Mouse (Mus musculus) cerebellum, postnatal 14 days (tissue): ENCODE measurements around the gene Olfr481.

Experiments used
- DNase-seq, 2 experiments: peaks; one replicate each; pipeline ENCODE4 v3.0.0; 2021; ENCODE audit warnings: mixed read lengths in 2 of 2

Gene Olfr481

DNA sequence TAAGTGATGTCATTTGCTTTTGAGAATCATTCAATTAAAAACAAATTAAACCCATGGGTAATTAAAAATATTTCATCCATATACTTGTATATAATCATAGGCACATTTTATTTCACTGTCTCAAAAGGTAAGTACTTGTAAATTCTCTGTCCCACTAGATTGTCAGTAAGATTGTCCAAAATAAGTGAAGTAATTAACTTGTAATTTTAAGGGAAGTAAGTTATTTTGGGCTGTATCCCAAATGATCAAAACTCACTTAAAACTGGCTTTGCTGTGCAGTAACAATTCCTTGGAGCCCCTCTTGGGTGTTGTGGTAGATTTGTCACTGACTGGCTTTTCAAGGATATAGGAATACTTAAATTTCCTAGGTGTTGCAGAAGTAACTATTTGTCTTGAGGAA, at the start of gene Olfr481:
Gene Olfr481 (plus strand): TSS at position 301 of the 400 bp plus-strand sequence.
- no peak for DNase-seq

DNA sequence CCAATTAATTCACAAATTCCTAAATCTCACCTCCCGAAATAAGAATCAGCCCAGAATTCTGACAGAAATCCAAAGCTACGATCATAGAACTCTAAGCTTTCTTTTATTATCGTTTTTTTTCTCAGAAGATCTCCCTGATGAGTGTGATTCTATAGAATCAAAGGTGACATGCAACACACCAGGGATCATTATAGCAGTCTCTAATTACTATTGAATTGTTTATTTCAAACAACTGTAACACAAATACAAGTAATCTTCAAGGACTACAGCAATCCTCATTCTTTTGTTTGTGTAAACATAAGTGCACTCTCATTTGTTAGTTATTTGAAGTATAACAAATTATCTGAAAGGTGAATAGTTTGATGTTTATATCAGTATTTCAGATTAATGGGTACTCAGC, 45.8 kb upstream of the Olfr481 start, which contains the start of gene Olfr478:
Gene Olfr478 (minus strand): TSS at position 101 of the 400 bp plus-strand sequence.
- no peak for DNase-seq

DNA sequence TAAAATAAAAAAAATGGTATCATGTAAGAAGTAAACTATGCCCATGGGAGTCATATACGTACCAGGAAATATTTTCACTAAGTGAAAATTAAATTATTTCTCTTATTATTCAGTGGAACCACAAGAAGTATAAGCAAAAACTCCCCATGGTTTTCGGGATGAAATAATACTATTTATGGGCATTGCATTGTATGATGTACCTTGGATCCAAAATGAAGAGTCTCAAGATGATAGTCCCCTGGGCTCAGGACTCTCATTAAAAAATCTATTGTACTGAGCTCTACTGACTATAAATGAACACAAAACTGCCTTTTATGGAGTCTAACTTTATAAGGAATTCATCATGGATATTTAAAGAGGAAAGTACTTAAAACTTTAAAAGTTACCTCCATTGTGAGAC, 29.3 kb upstream of the Olfr481 start, which contains the start of gene Olfr479:
Gene Olfr479 (plus strand): TSS at position 301 of the 400 bp plus-strand sequence.
- DNase-seq, result no peak

DNA sequence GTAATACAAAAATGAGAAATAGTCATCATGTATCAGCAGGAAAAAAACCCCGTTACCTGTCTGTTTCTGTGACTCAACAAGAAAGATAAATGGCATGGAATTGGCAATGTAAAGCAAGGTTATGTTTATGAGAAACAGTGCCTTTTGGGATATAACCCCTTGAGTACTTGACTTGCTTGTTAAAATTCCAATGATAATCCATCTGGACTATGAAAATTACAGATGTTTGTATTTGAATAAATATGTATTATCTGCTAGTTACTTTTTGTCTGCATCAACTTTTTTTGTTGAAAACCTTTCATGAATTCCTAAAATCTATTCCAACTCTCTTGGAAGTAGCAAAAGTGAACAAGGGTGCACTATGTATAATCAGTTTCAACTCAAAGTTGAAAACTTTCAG, 12.4 kb upstream of the Olfr481 start, which contains the start of gene Olfr480:
Gene Olfr480 (minus strand): TSS at position 101 of the 400 bp plus-strand sequence.
- no peak for DNase-seq

DNA sequence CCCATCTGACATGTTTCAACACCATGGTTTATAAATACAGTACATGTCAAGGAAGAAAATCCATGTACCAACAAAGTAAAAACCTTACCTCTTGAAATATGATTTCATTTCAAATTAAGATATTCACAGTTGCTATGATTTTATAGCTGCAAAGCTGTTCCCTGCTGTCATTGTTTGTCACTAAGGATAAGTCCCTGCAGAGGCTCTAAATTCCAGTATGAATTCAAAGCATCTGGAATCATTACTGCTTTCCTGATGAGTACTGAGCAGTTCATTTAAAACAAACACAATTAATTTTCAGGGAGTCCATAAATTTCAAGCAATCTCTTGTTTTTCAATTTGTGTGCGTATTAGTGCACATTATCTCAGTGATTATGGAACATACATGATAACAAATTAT, 17.8 kb downstream of the Olfr481 start, which contains the start of gene Olfr482:
Gene Olfr482 (minus strand): TSS at position 101 of the 400 bp plus-strand sequence.
- no peak for DNase-seq

DNA sequence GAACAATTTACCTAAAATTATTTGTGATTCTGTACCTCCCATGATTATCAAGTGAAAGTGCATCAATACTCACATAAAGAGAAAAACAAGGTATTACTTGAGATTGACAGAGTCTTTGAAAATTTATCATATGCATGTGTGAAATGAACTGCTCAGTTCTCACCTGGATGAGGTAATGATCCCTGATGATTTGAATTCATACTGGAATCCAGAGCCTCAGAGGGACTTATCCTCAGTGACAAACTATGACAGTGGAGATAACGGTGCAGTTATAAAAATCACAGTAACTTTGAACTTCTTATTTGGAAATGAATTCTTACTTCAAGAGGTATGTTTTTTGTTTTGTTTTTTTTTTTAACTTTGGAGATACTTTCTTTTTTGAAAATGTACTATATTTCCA, 20.9 kb downstream of the Olfr481 start, which contains the start of gene Olfr483:
Gene Olfr483 (plus strand): TSS at position 301 of the 400 bp plus-strand sequence.
- DNase-seq, result no peak

DNA sequence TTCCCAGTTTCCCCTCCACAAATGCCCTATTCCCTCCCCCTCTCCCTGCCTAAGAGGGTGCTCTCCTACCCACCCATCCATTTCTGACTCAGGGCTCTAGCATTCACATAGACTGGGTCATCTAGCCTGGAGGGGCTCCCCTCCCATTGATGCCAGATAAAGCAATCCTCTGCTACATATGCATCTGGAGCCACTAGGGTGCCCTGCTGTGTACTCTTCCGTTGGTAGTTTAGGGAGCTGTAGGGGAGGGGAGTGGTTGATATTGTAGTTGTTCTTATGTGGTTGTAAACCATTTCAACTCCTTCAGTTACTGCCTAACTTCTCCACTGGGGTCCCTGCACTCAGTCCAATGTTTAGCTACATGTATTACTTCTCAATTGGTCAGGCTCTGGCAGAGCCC, 41.0 kb downstream of the Olfr481 start:
- DNase-seq, result no peak

DNA sequence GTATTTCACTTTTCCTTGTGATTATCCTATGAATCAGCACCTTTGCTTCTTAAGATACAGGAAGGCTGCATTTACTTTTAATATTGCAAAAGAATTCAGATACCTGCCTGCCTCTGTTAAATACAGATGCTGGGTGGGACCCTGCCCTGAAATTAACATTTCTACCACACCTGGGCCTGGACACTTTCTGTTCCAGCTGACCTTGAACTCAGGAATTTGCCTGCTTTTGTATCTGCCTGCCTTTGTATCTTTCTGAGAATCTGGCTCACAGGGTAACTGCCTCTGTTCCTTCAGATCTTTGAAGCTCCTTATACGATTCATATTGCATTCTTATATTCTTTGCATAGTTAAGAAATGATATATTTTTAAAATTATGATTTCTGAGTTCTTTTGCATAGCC, 41.8 kb downstream of the Olfr481 start:
- DNase-seq, result no peak

DNA sequence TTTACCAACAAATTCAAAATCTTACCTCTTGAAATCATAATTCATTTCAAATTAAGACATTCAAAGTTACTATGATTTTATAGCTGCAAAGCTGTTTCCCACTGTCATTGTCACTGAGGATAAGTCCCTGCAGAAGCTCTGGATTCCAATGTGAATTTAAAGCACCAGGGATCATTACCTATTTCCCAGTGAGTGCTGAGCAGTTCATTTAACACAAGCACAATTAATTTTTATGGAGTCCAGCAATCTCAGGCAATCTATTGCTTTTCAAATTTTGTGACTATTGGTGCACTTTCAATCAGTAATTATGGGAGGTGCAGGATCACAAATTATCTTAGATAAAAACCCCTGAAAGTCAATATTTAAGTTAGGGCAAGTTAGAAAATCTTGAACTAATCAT, 47.7 kb downstream of the Olfr481 start, which contains the start of gene Olfr484:
Gene Olfr484 (minus strand): TSS at position 101 of the 400 bp plus-strand sequence.
- DNase-seq, result no peak
